Mouse (Mus musculus): ENCODE measurements around the gene Gpank1. TPM values are rescaled to one million over a fixed set of nuclear protein-coding genes. Genes with fewer than 3 reads are reported as not detected.
A peak's percentile ranks its signal among the peaks of the same experiment; 100 is the strongest.
"Not testable (repeated sequence)": the region's sequence is repeated elsewhere in the genome, so short reads cannot be mapped to it uniquely, and the experiment has no call there.

Gpank1 gene
- polyA plus RNA-seq, 2 experiments, result 10.0 to 12.7 TPM

DNA sequence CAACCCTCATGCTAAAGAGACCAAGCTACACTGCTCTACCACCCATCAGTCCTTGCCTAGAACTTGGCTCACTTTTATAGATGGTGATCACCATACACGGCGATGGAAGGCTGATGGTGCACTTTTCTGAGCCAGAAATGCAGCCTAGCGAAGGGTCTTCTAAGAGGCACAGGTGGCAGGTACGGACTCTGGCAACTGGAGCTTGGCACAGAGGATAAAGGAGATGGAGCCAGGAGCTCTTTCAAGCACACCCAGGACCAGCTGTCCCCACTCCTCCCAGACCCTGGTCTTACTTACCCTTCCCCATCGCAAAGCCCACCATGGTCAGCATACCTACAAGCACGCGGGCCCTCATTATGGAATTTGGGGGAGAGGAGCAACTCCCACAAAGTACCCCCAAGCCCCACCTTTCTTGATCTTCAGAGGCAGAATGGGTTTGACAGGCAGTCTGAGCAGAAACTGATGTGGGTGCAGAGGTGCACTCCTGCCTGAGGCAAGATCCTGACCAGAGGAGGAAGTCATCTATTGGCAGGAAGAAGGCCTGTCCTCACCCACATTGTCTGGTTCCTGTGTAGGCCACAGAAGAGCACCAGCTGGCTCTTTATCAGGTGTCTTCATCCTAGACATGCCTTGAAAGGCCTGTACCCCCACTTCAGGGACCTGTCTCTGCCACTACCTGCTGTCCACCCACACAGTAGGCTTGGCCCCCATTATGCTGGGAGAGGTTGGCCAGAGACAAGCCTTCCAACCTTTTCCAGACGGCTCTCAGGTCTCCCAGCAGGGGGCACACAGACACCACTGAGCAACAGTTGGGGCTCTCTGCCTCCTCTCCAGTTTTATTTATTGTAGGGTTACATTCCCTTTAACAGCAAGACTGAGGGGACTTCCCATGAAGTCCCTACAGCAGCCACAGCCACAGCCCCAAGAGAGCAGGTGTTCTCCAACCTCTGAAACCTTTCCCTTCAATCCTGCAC is 5.9 kb upstream of the Gpank1 start, which contains the start of gene Ly6g5b:
Gene Ly6g5b, minus strand, starts transcription at position 383 of the 974 bp plus-strand sequence.
- TF ChIP-seq EP300 (IDR thresholded peaks at IDR 0.05; ENCODE audit: low read depth), result no peak
- peak; percentile 80 for TF ChIP-seq CTCF (IDR thresholded peaks at IDR 0.05; ENCODE audit: low read depth)
- no peaks in the 10 kb centered on the region for H3K27me3 ChIP-seq (ENCODE audit: control insufficient read depth, insufficient read depth, low read length)
- 72% methylated on average over 8 of the region's 8 CpGs for WGBS (ENCODE audit: insufficient replicate concordance)
- DNase-seq (ENCODE audit: low read depth in 3 of 3, low spot score in 3 of 3) (no peak), ATAC-seq (ENCODE audit: insufficient read depth) (no peak)
- no peak within 1 kb of the TSS for H3K9ac ChIP-seq (replicated peaks)
- H3K4me1 ChIP-seq (replicated peaks; ENCODE audit: control insufficient read depth in 2 of 2, insufficient read depth in 2 of 2, low read length in 1 of 2), result peaks cover 6 to 7% of the 10 kb centered on the region in 2 experiments; a peak in 2 of 4 replicates
- H3K9me3 ChIP-seq (ENCODE audit: control insufficient read depth, low read length), result no peaks in the 10 kb centered on the region
- peaks cover 26% of the 10 kb centered on the region for H3K36me3 ChIP-seq (replicated peaks; ENCODE audit: control insufficient read depth, insufficient read depth, low read depth)
- no peak within 1 kb of the TSS for H3K27ac ChIP-seq
- no peak within 1 kb of the TSS for H3K4me3 ChIP-seq (ENCODE audit: insufficient read depth in 1 of 2, low read depth in 2 of 2, low read length in 2 of 2)
- H3K4me2 ChIP-seq (ENCODE audit: low read depth), result no peak within 1 kb of the TSS

DNA sequence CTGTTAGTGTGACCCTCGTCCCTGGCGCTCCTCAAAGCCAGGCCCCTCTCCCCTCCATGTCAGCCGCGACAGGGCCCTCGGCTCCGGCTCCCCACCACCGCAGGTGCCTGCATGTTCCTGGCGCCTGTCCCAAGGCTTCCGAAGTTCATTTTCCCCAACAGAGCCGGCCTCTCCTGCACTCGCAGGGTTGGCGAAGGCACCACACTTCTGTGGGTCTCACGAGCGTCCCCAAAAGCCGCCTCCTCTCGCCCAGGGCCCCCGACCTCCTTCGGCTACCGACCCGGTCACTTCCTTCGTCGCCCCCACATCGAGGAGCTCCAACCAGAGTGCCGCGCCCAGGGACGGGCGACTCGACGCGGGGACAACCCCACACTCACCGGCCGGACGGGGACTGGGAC is 511 bp upstream of the Gpank1 start:
- H3K27ac ChIP-seq, result peak overlapping the region; percentile 14
- H3K4me3 ChIP-seq (ENCODE audit: insufficient read depth in 1 of 2, low read depth in 2 of 2, low read length in 2 of 2), result peak overlapping the region; percentile 84 to 85
- H3K9ac ChIP-seq (replicated peaks), result peak overlapping the region; percentile 91
- H3K27me3 ChIP-seq (ENCODE audit: control insufficient read depth, insufficient read depth, low read length), result no peaks in the 10 kb centered on the region
- ATAC-seq (ENCODE audit: insufficient read depth) (peak; percentile 11; the same call in 1 of the 2 replicates), DNase-seq (ENCODE audit: low read depth in 3 of 3, low spot score in 3 of 3) (no peak)
- TF ChIP-seq CTCF (IDR thresholded peaks at IDR 0.05; ENCODE audit: low read depth) (no peak), EP300 (IDR thresholded peaks at IDR 0.05; ENCODE audit: low read depth) (no peak)
- peaks cover 37% of the 10 kb centered on the region for H3K36me3 ChIP-seq (replicated peaks; ENCODE audit: control insufficient read depth, insufficient read depth, low read depth)
- WGBS (ENCODE audit: insufficient replicate concordance), result under 1% methylated on average over 33 of the region's 33 CpGs
- peaks cover 14% of the 10 kb centered on the region in 2 experiments for H3K4me1 ChIP-seq (replicated peaks; ENCODE audit: control insufficient read depth in 2 of 2, insufficient read depth in 2 of 2, low read length in 1 of 2)
- no peaks in the 10 kb centered on the region for H3K9me3 ChIP-seq (ENCODE audit: control insufficient read depth, low read length)
- peak overlapping the region; percentile 81 for H3K4me2 ChIP-seq (ENCODE audit: low read depth)

DNA sequence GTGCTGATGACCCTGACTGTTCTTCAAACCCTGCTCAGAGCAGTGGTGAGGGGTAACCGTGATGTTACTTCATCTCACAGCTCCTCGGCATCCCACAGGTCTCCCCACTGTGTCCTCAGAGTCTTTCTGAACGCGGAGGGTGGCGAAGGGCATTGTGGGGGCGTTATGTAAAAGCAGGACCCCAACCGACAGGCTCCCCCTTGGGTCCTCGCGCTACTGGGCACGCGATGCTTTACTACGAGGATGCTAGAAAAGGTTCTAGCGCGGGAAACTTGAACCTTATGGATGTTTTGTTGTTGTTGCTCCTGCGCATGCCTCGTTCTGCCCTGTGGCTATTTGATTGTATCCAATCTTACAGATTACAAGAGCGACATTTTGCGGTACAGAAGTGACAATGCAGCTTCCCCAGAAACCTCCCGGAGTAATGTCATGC is 632 bp downstream of the Gpank1 start, which contains the start of gene Csnk2b:
Gene Csnk2b, minus strand, starts transcription at position 183 of the 433 bp plus-strand sequence.
- TF ChIP-seq EP300 (IDR thresholded peaks at IDR 0.05; ENCODE audit: low read depth) (no peak), CTCF (IDR thresholded peaks at IDR 0.05; ENCODE audit: low read depth) (peak; percentile 32; the same call in 1 of the 2 replicates)
- H3K9me3 ChIP-seq (ENCODE audit: control insufficient read depth, low read length), result no peaks in the 10 kb centered on the region
- ATAC-seq (ENCODE audit: insufficient read depth), result no peak; the same call in 1 of the 2 replicates
- peak within 1 kb of the TSS; percentile 92 for H3K9ac ChIP-seq (replicated peaks)
- peak within 1 kb of the TSS; percentile 84 to 85 for H3K4me3 ChIP-seq (ENCODE audit: insufficient read depth in 1 of 2, low read depth in 2 of 2, low read length in 2 of 2)
- under 1% methylated on average over 19 of the region's 19 CpGs for WGBS (ENCODE audit: insufficient replicate concordance)
- DNase-seq (ENCODE audit: low read depth in 3 of 3, low spot score in 3 of 3), result peak; percentile 41 to 45 (median 44)
- H3K4me2 ChIP-seq (ENCODE audit: low read depth), result peak within 1 kb of the TSS; percentile 98
- peaks cover 32% of the 10 kb centered on the region for H3K36me3 ChIP-seq (replicated peaks; ENCODE audit: control insufficient read depth, insufficient read depth, low read depth)
- H3K4me1 ChIP-seq (replicated peaks; ENCODE audit: control insufficient read depth in 2 of 2, insufficient read depth in 2 of 2, low read length in 1 of 2), result peaks cover 14 to 16% of the 10 kb centered on the region in 2 experiments
- peak within 1 kb of the TSS; percentile 90 for H3K27ac ChIP-seq
- H3K27me3 ChIP-seq (ENCODE audit: control insufficient read depth, insufficient read depth, low read length), result no peaks in the 10 kb centered on the region

GRCm38 (mm10) chr17:35123287-35123686 is 2.0 kb downstream of the Gpank1 start:
- Histone ChIP-seq H3K36me3 (replicated peaks; ENCODE audit: control insufficient read depth, insufficient read depth, low read depth) (peaks cover 22% of the 10 kb centered on the region), H3K4me1 (replicated peaks; ENCODE audit: control insufficient read depth in 2 of 2, insufficient read depth in 2 of 2, low read length in 1 of 2) (peaks cover 14 to 19% of the 10 kb centered on the region in 2 experiments)
- H3K4me3 ChIP-seq (ENCODE audit: insufficient read depth in 1 of 2, low read depth in 2 of 2, low read length in 2 of 2); H3K27me3 ChIP-seq (ENCODE audit: control insufficient read depth, insufficient read depth, low read length); H3K4me2 ChIP-seq (ENCODE audit: low read depth); H3K27ac ChIP-seq; H3K9me3 ChIP-seq (ENCODE audit: control insufficient read depth, low read length); DNase-seq (ENCODE audit: low read depth in 3 of 3, low spot score in 3 of 3); ATAC-seq (ENCODE audit: insufficient read depth); H3K9ac ChIP-seq (replicated peaks): not testable (repeated sequence)
- WGBS (ENCODE audit: insufficient replicate concordance), result 84% methylated on average over 9 of the region's 9 CpGs

GRCm38 (mm10) chr17:35124261-35124896 is 3.1 kb downstream of the Gpank1 start:
- H3K4me1 ChIP-seq (replicated peaks; ENCODE audit: control insufficient read depth in 2 of 2, insufficient read depth in 2 of 2, low read length in 1 of 2), result peaks cover 16 to 19% of the 10 kb centered on the region in 2 experiments
- not testable (repeated sequence) for DNase-seq (ENCODE audit: low read depth in 3 of 3, low spot score in 3 of 3)

More at GRCm38 (mm10) chr17:35124261-35124896, 3.1 kb downstream of the Gpank1 start:
- H3K4me3 ChIP-seq (ENCODE audit: insufficient read depth in 1 of 2, low read depth in 2 of 2, low read length in 2 of 2); H3K27ac ChIP-seq; ATAC-seq (ENCODE audit: insufficient read depth); H3K27me3 ChIP-seq (ENCODE audit: control insufficient read depth, insufficient read depth, low read length); H3K9ac ChIP-seq (replicated peaks); H3K9me3 ChIP-seq (ENCODE audit: control insufficient read depth, low read length); H3K4me2 ChIP-seq (ENCODE audit: low read depth): not testable (repeated sequence)
- 86% methylated on average over 12 of the region's 12 CpGs for WGBS (ENCODE audit: insufficient replicate concordance)
- peaks cover 13% of the 10 kb centered on the region for H3K36me3 ChIP-seq (replicated peaks; ENCODE audit: control insufficient read depth, insufficient read depth, low read depth)
